Mouse (Mus musculus) cerebellum, adult 18-20 months (tissue): ENCODE results near the gene Slc9a5.

ENCODE experiments used
- DNase-seq, 2 experiments: peaks; one replicate each; pipeline ENCODE4 v3.0.0; 2021

The Slc9a5 gene

GRCm38 (mm10) chr8:105355179-105356024 lies 6.8 kb downstream of the Slc9a5 start:
- no peak for DNase-seq

- no peak for DNase-seq
These were observed 8.0 kb downstream of the Slc9a5 start for GRCm38 (mm10) chr8:105356681-105357080.

GRCm38 (mm10) chr8:105359208-105359607 lies 10.6 kb downstream of the Slc9a5 start:
- no peak for DNase-seq

- no peak for DNase-seq
These were observed 11.0 kb downstream of the Slc9a5 start for GRCm38 (mm10) chr8:105359646-105360045.

- DNase-seq, result no peak
These were observed 13.4 kb downstream of the Slc9a5 start for GRCm38 (mm10) chr8:105361751-105362702.

GRCm38 (mm10) chr8:105367107-105367506 lies 18.5 kb downstream of the Slc9a5 start:
- no peak for DNase-seq

DNA sequence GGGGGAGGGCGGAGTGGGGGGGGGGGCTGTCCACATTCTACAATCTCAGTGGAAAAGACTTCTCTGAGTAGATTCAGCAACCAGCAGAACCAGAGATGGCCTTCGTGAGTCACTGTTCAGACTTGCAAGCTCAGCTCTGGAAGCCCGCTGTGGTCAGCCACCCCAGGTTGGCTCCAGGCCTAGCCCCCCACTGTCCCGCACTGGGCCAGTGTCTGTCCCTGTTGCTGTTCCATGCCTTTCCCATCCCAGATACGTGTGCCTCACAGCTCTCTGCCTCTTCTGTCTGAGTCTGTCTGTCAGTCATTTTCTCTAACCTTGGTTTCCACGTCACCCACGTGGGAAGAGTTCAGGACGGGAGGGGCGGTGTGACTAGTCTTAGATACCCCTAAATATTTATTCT lies 23.8 kb downstream of the Slc9a5 start:
- DNase-seq, result peak; percentile 40 to 43

GRCm38 (mm10) chr8:105373032-105373431 lies 24.4 kb downstream of the Slc9a5 start, which contains the start of gene Plekhg4:
Gene Plekhg4 (plus strand): TSS chr8:105373274.
- DNase-seq, result no peak

DNA sequence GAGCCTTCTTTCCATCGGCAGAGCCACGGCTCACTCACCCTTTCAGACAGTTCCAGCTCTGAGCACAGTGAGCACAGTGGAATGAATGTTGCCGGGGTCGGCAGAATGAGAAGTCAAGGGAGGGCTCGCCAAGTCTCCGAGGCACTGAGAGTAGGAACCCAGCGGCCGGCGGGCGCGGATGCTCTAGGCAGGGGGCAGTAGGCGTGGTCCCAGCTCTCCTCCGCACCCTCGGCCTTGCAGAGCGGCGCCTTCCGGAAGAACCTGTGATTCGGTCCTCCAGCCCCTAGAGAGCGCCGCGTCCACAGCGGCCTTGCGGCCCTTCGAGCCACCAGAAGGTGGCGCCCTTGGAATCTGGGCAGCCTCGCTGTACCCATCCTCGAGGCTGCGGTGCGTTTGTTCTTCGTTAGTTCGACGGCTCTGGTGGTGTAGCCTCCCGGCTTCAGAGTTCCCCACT lies 25.9 kb downstream of the Slc9a5 start:
- no peak for DNase-seq

- peak in 1 of 2 experiments; percentile 46 for DNase-seq
These were observed 30.0 kb downstream of the Slc9a5 start for GRCm38 (mm10) chr8:105378673-105379072.

DNA sequence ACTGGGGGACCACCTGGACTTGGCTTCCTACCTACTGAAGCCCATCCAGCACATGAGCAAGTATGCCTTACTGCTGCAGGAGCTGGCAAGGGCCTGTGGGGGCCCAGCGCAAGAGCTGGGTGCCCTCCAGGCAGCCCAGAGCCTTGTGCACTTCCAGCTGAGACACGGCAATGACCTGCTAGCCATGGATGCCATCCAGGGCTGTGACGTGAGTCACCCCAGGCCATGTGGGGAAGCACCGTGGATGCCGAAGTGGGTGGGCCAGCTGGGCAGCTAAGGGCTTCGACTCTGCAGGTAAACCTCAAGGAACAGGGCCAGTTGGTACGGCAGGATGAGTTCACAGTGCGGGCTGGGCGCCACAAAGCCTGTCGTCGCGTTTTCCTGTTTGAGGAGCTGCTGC lies 31.7 kb downstream of the Slc9a5 start:
- DNase-seq, result no peak

DNA sequence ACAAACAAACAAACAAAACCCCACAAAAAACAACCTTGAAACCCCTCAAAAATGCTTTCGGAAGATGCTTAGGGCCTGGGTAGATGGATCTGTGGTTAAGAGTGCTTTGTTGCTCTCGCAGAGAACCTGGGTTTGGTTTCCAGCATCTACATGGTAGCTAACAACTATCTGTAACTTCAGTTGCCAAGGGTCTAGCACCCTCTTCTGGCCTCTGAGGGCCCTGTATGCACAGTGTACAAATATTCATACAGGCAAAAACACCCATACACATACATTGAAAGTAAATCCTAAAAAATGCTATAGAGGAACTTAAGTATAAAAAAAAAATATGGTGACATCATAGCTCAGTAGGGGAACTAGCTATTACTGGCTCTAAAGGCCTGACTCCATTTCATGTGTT lies 35.4 kb downstream of the Slc9a5 start:
- no peak for DNase-seq

DNA sequence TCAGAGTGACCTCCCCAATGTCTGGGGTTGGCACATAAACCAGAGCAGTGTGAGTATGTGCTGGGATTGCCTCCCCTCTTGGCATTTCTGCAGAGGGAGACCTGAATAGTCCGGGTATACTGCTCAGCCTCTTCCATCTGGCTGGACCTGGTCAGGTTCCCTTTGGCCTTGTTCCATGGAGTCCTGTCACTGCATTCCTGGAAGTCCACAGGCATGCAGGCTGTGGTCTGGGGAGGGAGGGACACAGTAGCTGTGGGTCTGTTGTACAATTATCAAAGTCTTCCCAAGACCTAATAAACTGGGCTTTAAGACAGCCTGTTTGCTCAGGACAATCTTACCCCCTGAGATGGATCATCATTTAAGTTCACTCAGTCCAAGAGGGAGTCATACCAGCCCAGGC lies 38.5 kb downstream of the Slc9a5 start:
- peak in 1 of 2 experiments; percentile 34 for DNase-seq

GRCm38 (mm10) chr8:105389096-105389495 lies 40.5 kb downstream of the Slc9a5 start:
- no peak for DNase-seq

DNA sequence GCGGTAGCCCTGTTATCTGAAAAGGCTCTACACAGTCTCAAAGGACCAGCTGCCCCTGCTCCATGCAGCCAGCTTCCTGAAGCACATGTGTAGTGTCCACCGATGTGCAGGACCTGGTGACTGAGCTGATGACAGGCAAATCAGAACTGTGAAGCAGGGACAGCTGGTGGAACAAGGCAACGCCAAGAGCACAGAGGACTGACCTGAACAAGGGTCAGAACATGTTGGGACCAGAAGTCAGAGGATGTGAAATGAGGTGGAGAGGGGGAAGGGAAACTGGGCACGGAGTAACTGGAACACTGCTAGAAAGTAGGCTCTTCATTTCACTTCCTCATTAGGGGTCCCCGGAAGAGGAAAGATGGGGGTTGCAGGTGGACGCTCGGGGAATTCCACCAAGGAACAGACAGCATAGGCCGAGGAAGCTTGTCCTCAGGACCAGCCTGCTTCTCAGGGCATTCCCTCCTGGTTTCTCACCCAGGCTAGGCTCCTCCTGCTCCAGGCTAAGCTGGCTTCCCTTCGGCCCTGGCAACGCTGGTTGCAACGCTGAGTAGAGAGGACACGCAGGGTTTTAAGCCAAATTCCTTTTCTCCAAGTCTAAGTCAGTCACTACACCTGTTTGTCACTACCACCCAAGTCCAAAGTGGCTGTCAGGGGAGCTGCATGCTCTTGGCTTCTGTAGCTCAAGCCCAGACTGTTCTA lies 44.6 kb downstream of the Slc9a5 start:
- DNase-seq, result no peak

DNA sequence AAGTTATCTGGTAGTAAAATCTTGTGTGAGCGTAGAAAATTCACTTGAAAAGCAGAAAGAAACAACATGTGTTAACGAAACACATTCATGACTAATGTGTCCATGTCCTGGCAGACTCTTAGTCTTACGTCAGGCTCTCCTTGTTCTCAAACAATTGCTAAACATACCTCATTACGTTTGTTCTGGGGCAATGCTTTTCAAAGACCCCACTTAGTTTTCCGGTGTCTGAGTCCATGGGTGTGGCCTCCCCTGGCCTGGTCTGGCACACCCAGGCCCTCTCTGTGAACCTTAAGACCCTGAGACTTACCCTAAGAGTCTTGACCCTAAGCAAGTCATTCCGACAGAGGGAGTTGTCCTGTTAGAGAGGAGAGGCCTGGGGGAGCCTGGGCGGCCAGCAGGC lies 45.3 kb downstream of the Slc9a5 start:
- DNase-seq, result no peak

GRCm38 (mm10) chr8:105397747-105398146 lies 49.1 kb downstream of the Slc9a5 start:
- peak; percentile 56 to 71 for DNase-seq

DNA sequence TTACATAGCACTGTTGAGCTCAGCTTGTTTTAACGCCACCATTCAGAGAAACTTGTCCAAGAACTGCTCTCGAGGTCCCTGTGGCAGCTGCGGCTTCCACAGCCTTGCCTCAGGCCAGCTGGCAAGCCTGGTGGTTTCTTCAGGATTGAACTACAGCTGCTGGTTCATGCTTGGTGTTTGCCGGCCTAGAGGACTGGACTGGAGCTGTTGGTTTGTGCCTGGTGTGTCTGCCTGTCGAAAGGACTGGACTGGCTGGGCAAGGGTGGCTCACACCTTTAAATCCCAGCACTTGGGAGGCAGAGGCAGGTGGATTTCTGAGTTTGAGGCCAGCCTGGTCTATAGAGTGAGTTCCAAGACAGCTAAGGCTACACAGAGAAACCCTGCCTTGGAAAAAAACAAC lies 51.4 kb downstream of the Slc9a5 start:
- DNase-seq, result no peak

DNA sequence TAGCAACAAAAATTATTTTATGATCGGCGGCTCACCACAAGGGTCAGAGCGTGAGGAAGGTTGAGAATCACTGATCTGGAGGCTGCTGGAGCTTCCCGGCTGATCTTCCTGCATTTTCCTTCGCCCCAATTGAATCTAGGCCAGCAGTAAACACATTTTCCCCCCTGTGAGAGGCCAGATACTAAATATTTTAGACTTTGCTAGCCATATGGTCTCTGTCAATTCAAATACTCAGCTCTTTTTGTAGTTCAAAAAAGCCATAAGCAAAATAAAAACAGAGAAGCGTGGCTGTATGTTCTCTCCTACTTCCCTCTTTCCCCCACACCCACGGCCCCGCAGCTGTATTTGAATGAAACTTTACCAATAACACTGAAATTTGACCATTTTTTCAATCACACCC lies 54.8 kb downstream of the Slc9a5 start:
- peak in 1 of 2 experiments; percentile 30 for DNase-seq

GRCm38 (mm10) chr8:105404496-105404895 lies 55.9 kb downstream of the Slc9a5 start:
- DNase-seq, result no peak

- DNase-seq, result no peak
These were observed 57.8 kb downstream of the Slc9a5 start for GRCm38 (mm10) chr8:105406416-105406815.

DNA sequence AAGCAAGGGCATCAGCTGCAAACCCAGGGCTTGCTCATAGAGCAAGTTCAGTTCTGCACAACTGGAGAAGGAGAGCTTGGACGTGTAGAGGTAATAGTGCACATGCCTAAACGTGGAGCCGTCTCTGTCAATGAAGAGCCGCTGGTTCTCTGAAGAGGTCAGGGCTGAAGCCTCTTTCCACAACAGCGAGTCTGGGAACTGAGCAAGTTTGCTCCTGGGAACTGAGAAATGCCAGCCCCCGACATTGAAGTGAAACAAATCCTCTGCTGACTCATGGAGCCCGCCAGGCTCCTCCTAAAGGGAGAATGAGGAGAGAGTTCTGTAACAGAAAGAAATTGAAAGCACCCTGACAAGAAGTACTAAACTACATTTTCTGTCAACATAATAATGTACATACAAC lies 59.7 kb downstream of the Slc9a5 start:
- no peak for DNase-seq

- no peak for DNase-seq
These were observed 61.3 kb downstream of the Slc9a5 start for GRCm38 (mm10) chr8:105409947-105410346.
